ENCODE assay signal across 8 mouse cellular contexts in the genomic region with DNA sequence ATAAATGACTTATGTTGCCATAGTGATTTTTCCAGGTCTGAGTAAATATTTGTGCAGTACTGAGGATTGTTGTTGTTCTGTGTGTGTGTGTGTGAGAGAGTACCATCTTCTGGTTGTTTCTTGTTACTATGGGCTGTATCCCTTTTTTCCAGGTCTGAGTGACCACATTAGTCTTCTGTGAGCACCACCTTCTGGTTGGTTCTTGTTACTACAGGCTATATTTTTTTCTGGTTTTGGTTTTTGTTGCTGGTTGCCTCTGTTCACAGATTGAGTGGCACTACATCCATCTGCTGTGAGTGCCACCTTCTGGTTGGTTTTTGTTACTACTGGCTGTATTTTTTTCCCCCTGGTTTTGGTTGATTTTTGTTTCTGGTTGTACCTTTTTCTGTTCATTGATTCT. TPM values are rescaled to one million over a fixed set of nuclear protein-coding genes. Genes with fewer than 3 reads are reported as not detected.
A peak's percentile ranks its signal among the peaks of the same experiment; 100 is the strongest.
DNase-seq lines count a peak whose midpoint lies in the region; ATAC-seq and TF ChIP-seq lines count a peak whose summit lies in the region.
"Had no signal": no experiment of that assay in that cellular context is flagged by ENCODE, and none has a peak within 500 bp of the region (broad histone marks: within the 10 kb centered on the region; RNA-seq: fewer than 3 reads in every experiment).

No protein-coding gene starts in this region.

- no peak overlapping the region for H3K9ac ChIP-seq in limb, embryonic 14.5 days (ENCODE audit: low read depth, low read length, severe bottlenecking)
- H3K9ac ChIP-seq in midbrain, embryonic 16.5 days (ENCODE audit: low read depth, low read length), result no peak overlapping the region
- H3K9ac ChIP-seq: heart, embryonic 13.5 days had no signal

- H3K4me1 ChIP-seq in limb, embryonic 14.5 days (ENCODE audit: control insufficient read depth, insufficient read depth, low read length), result no peaks in the 10 kb centered on the region
- no peaks in the 10 kb centered on the region for H3K4me1 ChIP-seq in limb, embryonic 10.5 days
- H3K4me1 ChIP-seq in midbrain, embryonic 16.5 days (ENCODE audit: control insufficient read depth, insufficient read depth, low read length), result no peaks in the 10 kb centered on the region
- H3K4me1 ChIP-seq: heart, embryonic 13.5 days had no signal

- no peak overlapping the region for H3K4me2 ChIP-seq in limb, embryonic 14.5 days (replicated peaks; ENCODE audit: low read depth, low read length, severe bottlenecking)
- H3K4me2 ChIP-seq in midbrain, embryonic 16.5 days (ENCODE audit: low read length), result no peak overlapping the region
- H3K4me2 ChIP-seq: heart, embryonic 13.5 days had no signal

- H3K27ac ChIP-seq in limb, embryonic 14.5 days (replicated peaks; ENCODE audit: low read depth, low read length), result no peak overlapping the region
- H3K27ac ChIP-seq in limb, embryonic 10.5 days, result no peak overlapping the region
- H3K27ac ChIP-seq in midbrain, embryonic 16.5 days (ENCODE audit: low read length), result no peak overlapping the region
- H3K27ac ChIP-seq: heart, embryonic 13.5 days had no signal

- peak; percentile 60 for DNase-seq in limb, embryonic 14.5 days (ENCODE audit: low spot score)
- no peak for DNase-seq in limb, embryonic 10.5 days (ENCODE audit: low spot score)
- DNase-seq in Muller cell, postnatal 12 days (ENCODE audit: inconsistent ontology term), result peak; percentile 27
- DNase-seq in right cerebral cortex, postnatal 36 days (ENCODE audit: low spot score in 2 of 2), result no peak

- no peak overlapping the region for H3K4me3 ChIP-seq in limb, embryonic 14.5 days (replicated peaks; ENCODE audit: low read length)
- H3K4me3 ChIP-seq in limb, embryonic 10.5 days, result no peak overlapping the region
- no peak overlapping the region for H3K4me3 ChIP-seq in midbrain, embryonic 16.5 days (ENCODE audit: low read depth, low read length)
- H3K4me3 ChIP-seq: heart, embryonic 13.5 days had no signal

- H3K27me3 ChIP-seq in limb, embryonic 14.5 days (ENCODE audit: control insufficient read depth, insufficient read depth, low read length), result no peaks in the 10 kb centered on the region
- H3K27me3 ChIP-seq in limb, embryonic 10.5 days (ENCODE audit: low read depth, poor library complexity, severe bottlenecking), result no peaks in the 10 kb centered on the region
- H3K27me3 ChIP-seq in midbrain, embryonic 16.5 days (ENCODE audit: control insufficient read depth, insufficient read depth, low read depth, low read length), result no peaks in the 10 kb centered on the region
- H3K27me3 ChIP-seq: heart, embryonic 13.5 days had no signal

- TF ChIP-seq POLR2A in limb, embryonic 14.5 days (IDR thresholded peaks at IDR 0.05; ENCODE audit: borderline replicate concordance, extremely low read depth, insufficient read depth, insufficient read length), result no peak

- H3K36me3 ChIP-seq in limb, embryonic 14.5 days (ENCODE audit: control insufficient read depth, insufficient read depth, low read length), result no peaks in the 10 kb centered on the region
- H3K36me3 ChIP-seq in limb, embryonic 10.5 days, result no peaks in the 10 kb centered on the region
- H3K36me3 ChIP-seq in midbrain, embryonic 16.5 days (ENCODE audit: control insufficient read depth, insufficient read depth, low read length), result no peaks in the 10 kb centered on the region
- H3K36me3 ChIP-seq: heart, embryonic 13.5 days had no signal

- no peaks in the 10 kb centered on the region for H3K9me3 ChIP-seq in limb, embryonic 14.5 days (ENCODE audit: control insufficient read depth, low read length)
- no peaks in the 10 kb centered on the region for H3K9me3 ChIP-seq in limb, embryonic 10.5 days (replicated peaks)
- no peaks in the 10 kb centered on the region for H3K9me3 ChIP-seq in midbrain, embryonic 16.5 days (replicated peaks; ENCODE audit: control insufficient read depth, low read length, poor library complexity, severe bottlenecking)

- ATAC-seq in limb, embryonic 14.5 days (ENCODE audit: low FRiP score, low read depth), result no peak
- ATAC-seq in cerebellum, adult (ENCODE audit: insufficient number of reproducible peaks, low FRiP score, low TSS enrichment), result peak; percentile 66
- ATAC-seq in hematopoietic stem cell, adult 5-6 weeks (replicated peaks in 1 of 2; ENCODE audit: insufficient read depth in 1 of 2, low FRiP score in 2 of 2, low TSS enrichment in 1 of 2, low read depth in 1 of 2, poor library complexity in 2 of 2, severe bottlenecking in 2 of 2), result peak; percentile 32 to 48; a peak in 2 of 4 replicates
- ATAC-seq in midbrain, embryonic 16.5 days, result peak; percentile 76; the same call in 1 of the 2 replicates

RNA-seq across cellular contexts. Expression of a gene that starts 18.1 kb away (rescaled TPM):
- polyA plus RNA-seq in limb, embryonic 14.5 days (2012; rRNA removed), result 20.9 and 30.4 TPM in 2 replicates
- 65.6 and 66.1 TPM in 2 replicates for polyA plus RNA-seq in limb, embryonic 14.5 days (2014; fragmentation: Nextera tagmentation; extraction: Ambion mirVana)
- 129 and 146 TPM in 2 replicates for polyA plus RNA-seq in limb, embryonic 10.5 days (2016; fragmentation: Nextera tagmentation; extraction: Ambion mirVana)
- 70.6 and 94.1 TPM in 2 replicates for total RNA-seq in hematopoietic stem cell, adult 5-6 weeks (2017)
- polyA plus RNA-seq in midbrain, embryonic 16.5 days (2015; fragmentation: Nextera tagmentation; extraction: Ambion mirVana), result 64.6 and 65.8 TPM in 2 replicates

RNA-seq across cellular contexts. Expression of a gene that starts 18.3 kb away (rescaled TPM):
- polyA plus RNA-seq in limb, embryonic 14.5 days (2012; rRNA removed), result 64.0 and 71.5 TPM in 2 replicates
- 14.1 and 14.3 TPM in 2 replicates for polyA plus RNA-seq in limb, embryonic 14.5 days (2014; fragmentation: Nextera tagmentation; extraction: Ambion mirVana)
- 23.3 and 25.6 TPM in 2 replicates for polyA plus RNA-seq in limb, embryonic 10.5 days (2016; fragmentation: Nextera tagmentation; extraction: Ambion mirVana)
- 65.7 and 77.8 TPM in 2 replicates for total RNA-seq in hematopoietic stem cell, adult 5-6 weeks (2017)
- 18.5 and 20.5 TPM in 2 replicates for polyA plus RNA-seq in midbrain, embryonic 16.5 days (2015; fragmentation: Nextera tagmentation; extraction: Ambion mirVana)

RNA-seq across cellular contexts. Expression of a gene that starts 22.2 kb away (rescaled TPM):
- polyA plus RNA-seq in limb, embryonic 14.5 days (2012; rRNA removed), result 4.9 TPM in 1 of 2 replicates, not detected in the other
- not detected in 2 replicates for polyA plus RNA-seq in limb, embryonic 14.5 days (2014; fragmentation: Nextera tagmentation; extraction: Ambion mirVana)
- not detected in 2 replicates for polyA plus RNA-seq in limb, embryonic 10.5 days (2016; fragmentation: Nextera tagmentation; extraction: Ambion mirVana)
- not detected in 2 replicates for total RNA-seq in hematopoietic stem cell, adult 5-6 weeks (2017)
- not detected in 2 replicates for polyA plus RNA-seq in midbrain, embryonic 16.5 days (2015; fragmentation: Nextera tagmentation; extraction: Ambion mirVana)
- polyA plus RNA-seq: heart, embryonic 13.5 days had no signal

RNA-seq across cellular contexts. Expression of a gene that starts 22.2 kb away (rescaled TPM):
- 49.5 and 55.3 TPM in 2 replicates for polyA plus RNA-seq in limb, embryonic 14.5 days (2012; rRNA removed)
- polyA plus RNA-seq in limb, embryonic 14.5 days (2014; fragmentation: Nextera tagmentation; extraction: Ambion mirVana), result 24.4 and 28.2 TPM in 2 replicates
- polyA plus RNA-seq in limb, embryonic 10.5 days (2016; fragmentation: Nextera tagmentation; extraction: Ambion mirVana), result 35.9 and 39.8 TPM in 2 replicates
- 60.7 and 64.3 TPM in 2 replicates for total RNA-seq in hematopoietic stem cell, adult 5-6 weeks (2017)
- 45.8 and 50.3 TPM in 2 replicates for polyA plus RNA-seq in midbrain, embryonic 16.5 days (2015; fragmentation: Nextera tagmentation; extraction: Ambion mirVana)

RNA-seq across cellular contexts. Expression of a gene that starts 46.8 kb away (rescaled TPM):
- 52.5 and 53.2 TPM in 2 replicates for polyA plus RNA-seq in limb, embryonic 14.5 days (2012; rRNA removed)
- polyA plus RNA-seq in limb, embryonic 14.5 days (2014; fragmentation: Nextera tagmentation; extraction: Ambion mirVana), result 36.8 and 39.8 TPM in 2 replicates
- polyA plus RNA-seq in limb, embryonic 10.5 days (2016; fragmentation: Nextera tagmentation; extraction: Ambion mirVana), result 82.9 and 88.0 TPM in 2 replicates
- total RNA-seq in hematopoietic stem cell, adult 5-6 weeks (2017), result 50.9 and 63.8 TPM in 2 replicates
- polyA plus RNA-seq in midbrain, embryonic 16.5 days (2015; fragmentation: Nextera tagmentation; extraction: Ambion mirVana), result 4.4 and 6.1 TPM in 2 replicates

Comparison
In these comparisons a context has a peak if more than half of its experiments do, and no peak if none do; other contexts are left out.
1. DNase-seq: peak in limb, embryonic 14.5 days (single experiment) and Muller cell, postnatal 12 days (single experiment); none in limb, embryonic 10.5 days (single experiment) and right cerebral cortex, postnatal 36 days (0 of 2).